Mouse (Mus musculus): ENCODE measurements around the gene Disc1. TPM values are rescaled to one million over a fixed set of nuclear protein-coding genes. Genes with fewer than 3 reads are reported as not detected.

Disc1 gene
- polyA plus RNA-seq, 1 experiment from 2014 or later = 0.94 TPM

DNA sequence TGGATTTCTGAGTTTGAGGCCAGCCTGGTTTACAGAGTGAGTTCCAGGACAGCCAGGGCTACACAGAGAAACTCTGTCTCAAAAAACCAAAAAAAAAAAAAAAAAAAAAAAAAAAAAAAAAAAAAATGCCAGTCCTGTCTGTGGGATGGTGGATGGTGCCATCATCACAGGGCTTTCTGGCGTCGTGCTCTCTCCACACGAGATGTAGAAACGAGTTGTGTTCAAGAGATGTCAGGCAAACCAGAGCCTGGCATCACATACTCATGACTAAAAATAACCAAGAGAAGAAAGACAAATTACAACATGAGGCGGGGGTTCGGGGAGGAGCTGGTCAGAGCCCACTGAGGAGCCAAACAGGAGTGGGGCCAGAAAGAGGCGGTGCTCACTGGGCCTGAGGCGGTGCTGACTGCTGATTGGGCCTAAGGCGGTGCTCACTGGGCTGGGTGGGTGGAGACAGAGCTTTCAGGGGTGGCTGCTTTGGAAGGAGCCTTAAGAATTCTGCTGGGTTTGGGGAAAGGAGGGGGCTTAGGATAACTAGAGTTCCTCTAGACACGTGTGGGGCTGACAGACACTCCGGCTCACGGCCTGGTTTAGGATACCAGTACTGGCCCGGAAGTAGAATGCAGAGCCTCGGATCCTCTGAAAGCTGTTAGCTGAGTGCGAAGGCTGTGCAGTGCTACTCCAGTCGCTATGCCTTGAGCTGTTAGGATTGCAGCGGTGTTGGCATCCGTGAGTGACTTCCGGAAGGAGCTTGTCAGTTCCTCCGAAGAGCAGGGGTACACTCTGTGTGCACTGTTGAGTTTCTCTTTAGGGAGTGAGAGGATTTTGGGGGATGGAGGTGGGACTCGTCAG is 37.1 kb downstream of the Disc1 start:
- H3K4me1 ChIP-seq (ENCODE audit: control insufficient read depth, insufficient read depth, low read length) = no peaks in the 10 kb centered on the region
- H3K4me2 ChIP-seq (ENCODE audit: low read depth) = no peak overlapping the region
- DNase-seq (ENCODE audit: low spot score) (no peak), ATAC-seq (ENCODE audit: insufficient read depth, low FRiP score, low TSS enrichment) (no peak)
- H3K27me3 ChIP-seq (ENCODE audit: control insufficient read depth, insufficient read depth, low read length) = no peaks in the 10 kb centered on the region
- no peaks in the 10 kb centered on the region for H3K9me3 ChIP-seq (ENCODE audit: control insufficient read depth, low read length)
- no peaks in the 10 kb centered on the region for H3K36me3 ChIP-seq (ENCODE audit: control insufficient read depth, insufficient read depth, low read length)
- H3K27ac ChIP-seq (ENCODE audit: low read depth, low read length) = no peak overlapping the region
- H3K9ac ChIP-seq (ENCODE audit: low read length) = no peak overlapping the region
- 74% methylated on average over 21 of the region's 21 CpGs for WGBS
- H3K4me3 ChIP-seq (ENCODE audit: low read depth, low read length) = no peak overlapping the region

DNA sequence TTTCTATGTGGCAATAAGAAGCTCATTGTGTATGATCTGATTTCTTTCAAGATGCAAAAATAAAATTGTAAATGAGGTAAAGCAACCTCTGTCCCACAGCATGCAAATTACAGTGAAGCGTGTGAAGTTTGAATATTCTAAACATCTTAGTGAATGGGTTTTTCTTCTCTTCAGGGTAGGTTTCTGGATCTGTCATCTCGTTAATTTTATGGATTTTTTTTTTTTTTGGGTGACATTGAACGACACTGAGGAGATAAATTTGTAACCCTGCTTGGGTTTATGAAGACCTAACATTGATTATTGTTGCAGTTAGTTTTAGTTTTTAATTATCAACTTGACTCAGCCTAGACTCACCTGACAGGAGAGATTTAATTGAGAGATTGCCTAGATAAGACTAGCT is 43.1 kb downstream of the Disc1 start:
- H3K4me2 ChIP-seq (ENCODE audit: low read depth) = no peak overlapping the region
- no peaks in the 10 kb centered on the region for H3K27me3 ChIP-seq (ENCODE audit: control insufficient read depth, insufficient read depth, low read length)
- WGBS = 84% methylated on average over 3 of the region's 3 CpGs
- H3K36me3 ChIP-seq (ENCODE audit: control insufficient read depth, insufficient read depth, low read length) = no peaks in the 10 kb centered on the region
- no peak overlapping the region for H3K4me3 ChIP-seq (ENCODE audit: low read depth, low read length)
- no peaks in the 10 kb centered on the region for H3K4me1 ChIP-seq (ENCODE audit: control insufficient read depth, insufficient read depth, low read length)
- H3K9me3 ChIP-seq (ENCODE audit: control insufficient read depth, low read length) = no peaks in the 10 kb centered on the region
- no peak for ATAC-seq (ENCODE audit: insufficient read depth, low FRiP score, low TSS enrichment)
- no peak for DNase-seq (ENCODE audit: low spot score)
- no peak overlapping the region for H3K9ac ChIP-seq (ENCODE audit: low read length)
- no peak overlapping the region for H3K27ac ChIP-seq (ENCODE audit: low read depth, low read length)

DNA sequence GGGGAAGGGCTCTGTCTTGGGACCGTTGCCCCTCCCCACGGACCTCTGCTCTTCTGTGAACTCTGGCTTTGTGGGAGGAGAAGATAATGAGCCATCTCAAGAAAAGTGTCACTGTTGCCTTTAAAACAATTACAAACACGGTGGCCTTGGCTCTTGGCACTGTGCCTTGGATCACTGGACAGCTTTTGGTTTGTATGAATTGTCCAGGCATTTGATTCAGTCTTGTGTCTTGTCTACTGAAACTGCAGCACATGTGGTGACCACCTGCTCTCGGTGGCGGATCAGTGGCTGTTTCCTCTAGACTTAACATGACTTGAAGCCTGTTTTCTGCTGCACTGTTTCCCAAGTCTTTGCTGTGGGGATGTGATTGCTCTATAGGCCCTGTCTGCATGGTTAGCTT is 44.1 kb downstream of the Disc1 start:
- no peak overlapping the region for H3K9ac ChIP-seq (ENCODE audit: low read length)
- H3K36me3 ChIP-seq (ENCODE audit: control insufficient read depth, insufficient read depth, low read length) = no peaks in the 10 kb centered on the region
- no peaks in the 10 kb centered on the region for H3K9me3 ChIP-seq (ENCODE audit: control insufficient read depth, low read length)
- peak; percentile 31 for DNase-seq (ENCODE audit: low spot score)
- no peak overlapping the region for H3K27ac ChIP-seq (ENCODE audit: low read depth, low read length)
- no peaks in the 10 kb centered on the region for H3K4me1 ChIP-seq (ENCODE audit: control insufficient read depth, insufficient read depth, low read length)
- H3K4me2 ChIP-seq (ENCODE audit: low read depth) = no peak overlapping the region
- 57% methylated on average over 5 of the region's 5 CpGs for WGBS
- H3K4me3 ChIP-seq (ENCODE audit: low read depth, low read length) = no peak overlapping the region
- no peaks in the 10 kb centered on the region for H3K27me3 ChIP-seq (ENCODE audit: control insufficient read depth, insufficient read depth, low read length)
- no peak for ATAC-seq (ENCODE audit: insufficient read depth, low FRiP score, low TSS enrichment)

DNA sequence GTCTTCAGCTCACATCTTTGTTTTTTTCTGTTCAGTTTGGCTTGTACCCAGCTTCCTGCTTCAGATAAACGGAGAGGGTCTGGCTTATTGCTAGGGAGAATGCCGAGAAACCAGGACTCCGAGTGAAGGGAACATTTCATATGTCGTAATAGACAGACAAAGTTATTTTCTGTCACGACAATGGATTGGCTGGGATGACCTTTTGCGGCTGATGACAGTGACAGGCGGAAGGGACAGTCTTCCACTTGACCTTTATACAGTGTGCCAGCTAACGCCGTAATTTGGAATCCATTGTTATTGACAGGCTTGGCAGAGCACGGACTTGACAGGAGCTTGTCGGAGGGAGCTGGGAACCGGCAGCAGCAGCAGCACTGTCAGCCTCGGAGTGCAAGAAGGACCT is 48.3 kb downstream of the Disc1 start:
- Histone ChIP-seq H3K27ac (ENCODE audit: low read depth, low read length) (no peak overlapping the region), H3K4me1 (ENCODE audit: control insufficient read depth, insufficient read depth, low read length) (no peaks in the 10 kb centered on the region), H3K27me3 (ENCODE audit: control insufficient read depth, insufficient read depth, low read length) (no peaks in the 10 kb centered on the region), H3K4me3 (ENCODE audit: low read depth, low read length) (no peak overlapping the region), H3K9ac (ENCODE audit: low read length) (no peak overlapping the region), H3K4me2 (ENCODE audit: low read depth) (no peak overlapping the region), H3K36me3 (ENCODE audit: control insufficient read depth, insufficient read depth, low read length) (no peaks in the 10 kb centered on the region), H3K9me3 (ENCODE audit: control insufficient read depth, low read length) (no peaks in the 10 kb centered on the region)
- ATAC-seq (ENCODE audit: insufficient read depth, low FRiP score, low TSS enrichment) (no peak), DNase-seq (ENCODE audit: low spot score) (no peak)
- 83% methylated on average over 13 of the region's 13 CpGs for WGBS

DNA sequence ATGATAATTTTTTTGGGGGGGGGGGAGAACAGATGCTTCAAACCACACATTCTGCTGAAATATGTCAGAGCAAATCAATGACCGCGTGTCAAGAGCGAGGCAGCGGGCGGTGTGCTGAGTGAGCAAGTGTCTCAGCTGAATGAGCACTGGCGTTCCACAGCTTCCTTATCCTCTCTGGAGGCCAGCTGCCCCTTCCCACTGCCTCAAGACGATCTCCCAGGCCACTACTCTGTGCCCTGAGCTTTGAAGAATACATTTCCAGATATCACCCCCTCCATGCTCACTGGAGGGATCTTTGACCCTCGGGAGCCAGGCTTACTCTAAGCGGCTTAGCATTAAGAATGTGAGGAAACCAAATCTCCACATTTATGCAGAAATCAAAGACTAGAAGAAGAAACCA is 59.2 kb downstream of the Disc1 start:
- ATAC-seq (ENCODE audit: insufficient read depth, low FRiP score, low TSS enrichment) (no peak), DNase-seq (ENCODE audit: low spot score) (no peak)
- Histone ChIP-seq H3K4me2 (ENCODE audit: low read depth) (no peak overlapping the region), H3K27ac (ENCODE audit: low read depth, low read length) (no peak overlapping the region), H3K9me3 (ENCODE audit: control insufficient read depth, low read length) (no peaks in the 10 kb centered on the region), H3K4me1 (ENCODE audit: control insufficient read depth, insufficient read depth, low read length) (no peaks in the 10 kb centered on the region), H3K36me3 (ENCODE audit: control insufficient read depth, insufficient read depth, low read length) (no peaks in the 10 kb centered on the region), H3K9ac (ENCODE audit: low read length) (no peak overlapping the region), H3K4me3 (ENCODE audit: low read depth, low read length) (no peak overlapping the region), H3K27me3 (ENCODE audit: control insufficient read depth, insufficient read depth, low read length) (no peaks in the 10 kb centered on the region)
- WGBS = 74% methylated on average over 9 of the region's 9 CpGs

DNA sequence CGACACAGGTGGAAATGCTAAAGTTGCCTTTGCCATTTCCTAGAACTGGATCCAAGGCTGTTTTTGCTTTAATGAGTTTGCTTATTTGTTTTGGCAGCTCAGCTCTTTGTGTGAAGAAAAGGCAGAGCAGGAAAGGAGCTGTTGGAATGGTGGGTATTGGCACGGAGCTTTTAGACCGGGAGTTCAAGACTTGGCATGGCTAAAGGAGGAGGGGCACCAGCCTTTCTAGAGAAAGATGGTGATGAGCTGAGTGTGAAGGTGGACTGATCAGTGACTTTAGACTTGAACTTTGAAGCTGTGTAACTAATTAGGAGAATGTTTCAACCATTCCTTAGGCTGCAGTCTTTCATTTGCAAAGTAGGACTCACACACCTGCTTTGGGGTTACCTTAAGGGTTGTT is 59.8 kb downstream of the Disc1 start:
- DNase-seq (ENCODE audit: low spot score) (no peak), ATAC-seq (ENCODE audit: insufficient read depth, low FRiP score, low TSS enrichment) (no peak)
- no peak overlapping the region for H3K9ac ChIP-seq (ENCODE audit: low read length)
- no peak overlapping the region for H3K27ac ChIP-seq (ENCODE audit: low read depth, low read length)
- H3K4me3 ChIP-seq (ENCODE audit: low read depth, low read length) = no peak overlapping the region
- H3K27me3 ChIP-seq (ENCODE audit: control insufficient read depth, insufficient read depth, low read length) = no peaks in the 10 kb centered on the region
- no peaks in the 10 kb centered on the region for H3K9me3 ChIP-seq (ENCODE audit: control insufficient read depth, low read length)
- H3K4me1 ChIP-seq (ENCODE audit: control insufficient read depth, insufficient read depth, low read length) = no peaks in the 10 kb centered on the region
- WGBS = 84% methylated on average over 3 of the region's 3 CpGs
- H3K36me3 ChIP-seq (ENCODE audit: control insufficient read depth, insufficient read depth, low read length) = no peaks in the 10 kb centered on the region
- H3K4me2 ChIP-seq (ENCODE audit: low read depth) = no peak overlapping the region

DNA sequence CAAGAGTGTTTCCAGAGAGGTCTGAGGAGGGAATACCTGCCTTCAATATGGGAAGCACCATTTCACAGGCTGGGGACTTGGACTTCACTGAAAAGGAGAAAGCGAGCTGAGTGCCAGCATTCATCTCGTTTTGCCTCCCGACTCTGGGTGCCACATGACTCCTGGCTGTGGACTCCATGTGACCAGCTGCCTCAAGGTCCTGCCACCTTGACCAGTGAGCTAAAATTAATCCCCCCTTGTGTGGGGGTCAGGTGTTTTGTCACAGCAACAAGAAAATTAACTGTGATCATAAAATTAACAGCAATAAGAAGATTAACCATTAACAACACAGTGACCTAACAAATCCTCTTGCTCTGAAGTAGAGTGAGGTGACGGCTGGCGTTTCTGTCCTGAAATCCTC is 61.3 kb downstream of the Disc1 start:
- no peaks in the 10 kb centered on the region for H3K27me3 ChIP-seq (ENCODE audit: control insufficient read depth, insufficient read depth, low read length)
- H3K9ac ChIP-seq (ENCODE audit: low read length) = no peak overlapping the region
- H3K4me3 ChIP-seq (ENCODE audit: low read depth, low read length) = no peak overlapping the region
- ATAC-seq (ENCODE audit: insufficient read depth, low FRiP score, low TSS enrichment) (no peak), DNase-seq (ENCODE audit: low spot score) (no peak)
- H3K36me3 ChIP-seq (ENCODE audit: control insufficient read depth, insufficient read depth, low read length) = no peaks in the 10 kb centered on the region
- WGBS = 82% methylated on average over 5 of the region's 5 CpGs
- no peaks in the 10 kb centered on the region for H3K4me1 ChIP-seq (ENCODE audit: control insufficient read depth, insufficient read depth, low read length)
- no peak overlapping the region for H3K27ac ChIP-seq (ENCODE audit: low read depth, low read length)
- H3K9me3 ChIP-seq (ENCODE audit: control insufficient read depth, low read length) = no peaks in the 10 kb centered on the region
- H3K4me2 ChIP-seq (ENCODE audit: low read depth) = no peak overlapping the region

DNA sequence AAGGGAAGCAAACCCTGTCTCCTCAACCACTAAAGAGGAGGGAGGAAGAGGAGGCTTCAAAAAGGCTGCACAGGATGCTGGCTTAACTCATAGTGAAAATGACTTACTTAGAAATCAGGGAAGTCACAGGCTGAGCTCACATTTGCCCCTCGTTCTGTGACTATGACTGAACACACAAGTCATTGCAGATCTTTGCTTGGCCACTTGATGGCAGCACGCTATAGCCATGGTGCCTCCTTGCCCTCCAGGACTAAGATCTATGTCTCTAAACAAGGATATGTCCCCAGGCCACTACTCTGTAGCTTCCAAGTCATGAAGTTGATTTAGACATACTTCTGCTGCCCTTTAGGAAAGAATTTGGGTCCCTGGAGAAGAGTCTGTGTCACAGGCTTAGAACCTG is 62.6 kb downstream of the Disc1 start:
- DNase-seq (ENCODE audit: low spot score) (peak; percentile 42), ATAC-seq (ENCODE audit: insufficient read depth, low FRiP score, low TSS enrichment) (no peak)
- no peaks in the 10 kb centered on the region for H3K36me3 ChIP-seq (ENCODE audit: control insufficient read depth, insufficient read depth, low read length)
- no peaks in the 10 kb centered on the region for H3K9me3 ChIP-seq (ENCODE audit: control insufficient read depth, low read length)
- H3K4me3 ChIP-seq (ENCODE audit: low read depth, low read length) = no peak overlapping the region
- H3K27me3 ChIP-seq (ENCODE audit: control insufficient read depth, insufficient read depth, low read length) = no peaks in the 10 kb centered on the region
- no peak overlapping the region for H3K9ac ChIP-seq (ENCODE audit: low read length)
- H3K4me2 ChIP-seq (ENCODE audit: low read depth) = no peak overlapping the region
- 20% methylated on average over 2 of the region's 2 CpGs for WGBS
- H3K4me1 ChIP-seq (ENCODE audit: control insufficient read depth, insufficient read depth, low read length) = no peaks in the 10 kb centered on the region
- no peak overlapping the region for H3K27ac ChIP-seq (ENCODE audit: low read depth, low read length)

DNA sequence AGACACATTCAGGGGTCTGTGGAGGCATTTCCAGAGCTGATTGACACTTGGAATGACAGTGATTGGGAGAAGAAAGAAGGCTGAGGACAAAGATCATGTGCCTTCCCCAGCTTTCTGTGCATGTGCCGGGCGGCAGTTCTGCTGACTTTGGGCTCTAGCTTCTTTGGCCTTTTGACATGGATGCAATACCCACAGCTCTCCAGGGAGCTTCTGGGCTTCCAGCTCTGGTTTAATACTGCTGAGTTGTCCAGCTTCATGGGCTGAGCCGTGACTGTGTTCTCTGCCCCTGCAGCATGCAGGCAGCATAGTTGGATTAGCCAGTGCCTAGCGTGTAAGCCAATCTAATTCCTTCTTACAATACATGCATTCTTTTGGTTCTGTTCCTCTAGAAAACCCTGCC is 72.5 kb downstream of the Disc1 start:
- Histone ChIP-seq H3K36me3 (ENCODE audit: control insufficient read depth, insufficient read depth, low read length) (no peaks in the 10 kb centered on the region), H3K9ac (ENCODE audit: low read length) (no peak overlapping the region), H3K9me3 (ENCODE audit: control insufficient read depth, low read length) (no peaks in the 10 kb centered on the region), H3K27me3 (ENCODE audit: control insufficient read depth, insufficient read depth, low read length) (no peaks in the 10 kb centered on the region), H3K27ac (ENCODE audit: low read depth, low read length) (no peak overlapping the region), H3K4me3 (ENCODE audit: low read depth, low read length) (no peak overlapping the region), H3K4me1 (ENCODE audit: control insufficient read depth, insufficient read depth, low read length) (no peaks in the 10 kb centered on the region), H3K4me2 (ENCODE audit: low read depth) (no peak overlapping the region)
- WGBS = 84% methylated on average over 4 of the region's 4 CpGs
- no peak for DNase-seq (ENCODE audit: low spot score)
- ATAC-seq (ENCODE audit: insufficient read depth, low FRiP score, low TSS enrichment) = no peak
